Mouse (Mus musculus) myocyte (in vitro differentiated cells): ENCODE results near the gene Parn.

Experiments
- E2F4 ChIP-seq: IDR thresholded peaks from one replicate; pipeline ENCODE4 v1.6.1; 2011; ENCODE audit warnings: mild to moderate bottlenecking, control low read depth, moderate library complexity; ENCODE audit not compliant: insufficient read depth
- MAX ChIP-seq: IDR thresholded peaks from one replicate; pipeline ENCODE4 v1.6.1; 2011; ENCODE audit warnings: low read depth, mild to moderate bottlenecking, control low read depth
- POLR2A ChIP-seq: IDR thresholded peaks from one replicate; pipeline ENCODE4 v1.6.1; 2011; ENCODE audit warnings: low read depth, mild to moderate bottlenecking, control low read depth, moderate library complexity; ENCODE audit not compliant: insufficient read length
- POLR2AphosphoS2 ChIP-seq: IDR thresholded peaks from one replicate; pipeline ENCODE4 v1.6.1; 2011; ENCODE audit warnings: low read depth, control low read depth; ENCODE audit not compliant: insufficient read length
- REST ChIP-seq: IDR thresholded peaks from one replicate; pipeline ENCODE4 v1.6.1; 2011; ENCODE audit warnings: mild to moderate bottlenecking, control low read depth, moderate library complexity; ENCODE audit not compliant: insufficient read depth, insufficient read length
- TCF3 ChIP-seq: IDR thresholded peaks from one replicate; pipeline ENCODE4 v1.6.1; 2011; ENCODE audit warnings: low read depth, control low read depth; ENCODE audit not compliant: insufficient read length

DNA sequence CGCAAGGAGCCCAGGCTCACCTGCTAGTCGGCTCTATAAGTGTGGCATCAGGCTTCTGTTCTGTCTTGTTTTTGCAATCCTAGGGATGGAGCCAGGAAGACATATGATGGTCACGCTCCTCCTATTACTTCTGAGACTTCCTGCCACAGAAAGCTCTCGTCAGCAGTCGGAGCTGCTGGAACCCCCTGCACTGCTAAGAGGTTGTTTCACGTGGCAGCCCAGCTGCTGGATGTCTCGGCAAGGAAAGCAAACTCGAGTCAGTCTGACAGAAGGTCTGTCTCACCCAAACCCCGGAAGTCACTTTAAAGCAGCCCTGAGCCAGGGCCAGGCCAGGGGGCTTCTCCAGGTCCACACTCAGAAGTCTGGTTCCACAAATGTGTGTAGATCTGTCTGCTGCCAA lies 82.7 kb downstream of the Parn start:
- TF ChIP-seq POLR2A, result no peak
- TF ChIP-seq POLR2AphosphoS2, result no peak
- no peak for TF ChIP-seq MAX
- no peak for TF ChIP-seq TCF3
- no peak for TF ChIP-seq REST
- TF ChIP-seq E2F4, result no peak
